Mouse (Mus musculus): ENCODE data around the gene Pkm. TPM values are rescaled to one million over a fixed set of nuclear protein-coding genes. Genes with fewer than 3 reads are reported as not detected.
A peak's percentile ranks its signal among the peaks of the same experiment; 100 is the strongest.

Gene Pkm
- 1,482 and 1,573 TPM in 2 replicates for polyA plus RNA-seq (2014; fragmentation: Nextera tagmentation; extraction: Ambion mirVana)

DNA sequence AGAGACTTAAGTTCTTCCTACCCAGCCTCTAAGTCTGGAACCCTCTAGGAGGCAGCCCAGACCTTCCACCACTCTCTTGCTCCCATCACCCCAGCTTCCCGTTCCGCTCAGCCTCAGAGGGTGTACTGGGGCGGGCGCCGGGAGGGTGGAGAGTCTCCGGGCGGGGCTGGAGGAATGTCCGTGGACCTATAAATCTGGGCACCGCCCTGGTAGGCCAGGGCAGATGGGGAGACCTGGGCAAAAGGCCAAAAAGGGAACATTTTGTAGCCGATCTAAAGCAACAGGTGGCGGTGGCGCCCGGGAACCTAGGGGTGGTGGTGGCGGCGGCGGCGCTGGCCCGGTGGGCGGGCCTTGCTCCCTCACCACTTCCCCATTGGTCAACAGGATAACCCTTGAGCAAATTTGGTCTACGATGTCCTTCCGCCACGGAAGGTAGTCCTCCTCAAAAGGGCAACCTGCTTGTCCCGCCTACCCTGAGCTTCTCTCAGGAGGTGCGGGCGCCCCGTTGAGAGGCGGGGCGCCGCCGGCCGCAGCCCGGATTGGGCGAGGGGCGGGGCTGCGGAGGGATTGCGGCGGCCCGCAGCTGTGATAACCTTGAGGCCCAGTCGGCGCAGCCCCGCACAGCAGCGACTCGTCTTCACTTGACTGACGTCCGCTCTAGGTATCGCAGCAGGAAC lies at the start of gene Pkm:
TSS of gene Pkm (plus strand) at position 411 of the 677 bp plus-strand sequence.
- H3K27me3 ChIP-seq (replicated peaks; ENCODE audit: control insufficient read depth, insufficient read depth, low read length): no peaks in the 10 kb centered on the region
- H3K4me3 ChIP-seq (ENCODE audit: low read depth, low read length): peak within 1 kb of the TSS; percentile 95
- peak within 1 kb of the TSS; percentile 94 for H3K9ac ChIP-seq (ENCODE audit: low read length)
- DNase-seq (ENCODE audit: low spot score) (peak; percentile 96), ATAC-seq (replicated peaks; ENCODE audit: low FRiP score, low TSS enrichment, low read depth) (peak; percentile 90)
- under 1% methylated on average over 46 of the region's 46 CpGs for WGBS
- peaks cover 27% of the 10 kb centered on the region for H3K4me1 ChIP-seq (replicated peaks; ENCODE audit: control insufficient read depth, insufficient read depth, low read length)
- no peaks in the 10 kb centered on the region for H3K9me3 ChIP-seq (ENCODE audit: control insufficient read depth, low read length)
- peaks cover 18% of the 10 kb centered on the region for H3K36me3 ChIP-seq (ENCODE audit: control insufficient read depth, insufficient read depth, low read length)
- peak within 1 kb of the TSS; percentile 97 for H3K27ac ChIP-seq (ENCODE audit: low read depth)
- H3K4me2 ChIP-seq (ENCODE audit: low read length): peak within 1 kb of the TSS; percentile 91

DNA sequence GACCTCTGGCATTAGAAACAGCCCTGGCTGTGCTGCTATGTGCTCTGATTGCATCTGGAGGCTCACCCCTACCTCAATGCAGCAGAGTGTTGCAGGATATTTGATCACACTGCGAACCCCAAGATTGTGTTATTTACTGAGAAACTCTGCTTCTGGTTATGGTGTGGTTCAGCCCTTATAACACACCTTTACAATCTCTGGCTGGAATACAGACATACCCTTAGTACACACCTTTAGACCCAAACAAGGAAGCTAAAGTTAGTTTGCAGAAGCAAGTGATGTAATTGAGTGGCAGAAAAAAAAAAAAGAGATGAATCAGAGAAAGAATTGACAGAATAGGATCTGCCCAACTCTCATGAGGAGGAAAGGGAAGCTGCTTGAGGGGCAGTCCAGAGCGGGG lies 45.2 kb upstream of the Pkm start:
- no peak overlapping the region for H3K27ac ChIP-seq (ENCODE audit: low read depth)
- no peaks in the 10 kb centered on the region for H3K36me3 ChIP-seq (ENCODE audit: control insufficient read depth, insufficient read depth, low read length)
- H3K4me1 ChIP-seq (replicated peaks; ENCODE audit: control insufficient read depth, insufficient read depth, low read length): no peaks in the 10 kb centered on the region
- 79% methylated on average over 2 of the region's 2 CpGs for WGBS
- DNase-seq (ENCODE audit: low spot score) (no peak), ATAC-seq (replicated peaks; ENCODE audit: low FRiP score, low TSS enrichment, low read depth) (no peak)
- H3K27me3 ChIP-seq (replicated peaks; ENCODE audit: control insufficient read depth, insufficient read depth, low read length): no peaks in the 10 kb centered on the region
- H3K4me2 ChIP-seq (ENCODE audit: low read length): no peak overlapping the region
- no peak overlapping the region for H3K9ac ChIP-seq (ENCODE audit: low read length)
- H3K4me3 ChIP-seq (ENCODE audit: low read depth, low read length): no peak overlapping the region
- H3K9me3 ChIP-seq (ENCODE audit: control insufficient read depth, low read length): no peaks in the 10 kb centered on the region

DNA sequence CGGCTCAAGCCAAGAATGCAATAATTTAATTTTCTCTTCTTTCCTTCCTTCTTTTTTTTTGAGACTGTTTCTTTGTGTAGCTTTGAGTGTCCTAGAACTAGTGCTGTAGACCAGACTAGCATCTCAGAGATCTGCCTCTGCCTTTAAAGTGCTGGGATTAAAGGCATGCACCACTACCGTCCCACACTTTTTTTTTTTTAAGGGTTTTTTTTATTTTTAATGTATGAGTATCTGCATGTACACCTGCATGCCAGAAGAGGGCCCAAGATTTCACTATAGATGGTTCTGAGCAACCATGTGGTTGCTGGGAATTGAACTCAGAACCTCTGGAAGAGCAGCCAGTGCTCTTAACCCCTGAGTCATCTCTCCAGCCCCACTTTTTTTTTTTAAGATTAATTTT lies 40.4 kb upstream of the Pkm start:
- ATAC-seq (replicated peaks; ENCODE audit: low FRiP score, low TSS enrichment, low read depth): no peak
- H3K4me2 ChIP-seq (ENCODE audit: low read length): no peak overlapping the region
- H3K27ac ChIP-seq (ENCODE audit: low read depth): no peak overlapping the region
- H3K9ac ChIP-seq (ENCODE audit: low read length): no peak overlapping the region
- H3K9me3 ChIP-seq (ENCODE audit: control insufficient read depth, low read length): no peaks in the 10 kb centered on the region
- no peak overlapping the region for H3K4me3 ChIP-seq (ENCODE audit: low read depth, low read length)
- no peaks in the 10 kb centered on the region for H3K27me3 ChIP-seq (replicated peaks; ENCODE audit: control insufficient read depth, insufficient read depth, low read length)
- H3K36me3 ChIP-seq (ENCODE audit: control insufficient read depth, insufficient read depth, low read length): no peaks in the 10 kb centered on the region
- no peak for DNase-seq (ENCODE audit: low spot score)
- peaks cover 8% of the 10 kb centered on the region; the same call in 1 of the 2 replicates for H3K4me1 ChIP-seq (replicated peaks; ENCODE audit: control insufficient read depth, insufficient read depth, low read length)
- 85% methylated on average over 2 of the region's 2 CpGs for WGBS

DNA sequence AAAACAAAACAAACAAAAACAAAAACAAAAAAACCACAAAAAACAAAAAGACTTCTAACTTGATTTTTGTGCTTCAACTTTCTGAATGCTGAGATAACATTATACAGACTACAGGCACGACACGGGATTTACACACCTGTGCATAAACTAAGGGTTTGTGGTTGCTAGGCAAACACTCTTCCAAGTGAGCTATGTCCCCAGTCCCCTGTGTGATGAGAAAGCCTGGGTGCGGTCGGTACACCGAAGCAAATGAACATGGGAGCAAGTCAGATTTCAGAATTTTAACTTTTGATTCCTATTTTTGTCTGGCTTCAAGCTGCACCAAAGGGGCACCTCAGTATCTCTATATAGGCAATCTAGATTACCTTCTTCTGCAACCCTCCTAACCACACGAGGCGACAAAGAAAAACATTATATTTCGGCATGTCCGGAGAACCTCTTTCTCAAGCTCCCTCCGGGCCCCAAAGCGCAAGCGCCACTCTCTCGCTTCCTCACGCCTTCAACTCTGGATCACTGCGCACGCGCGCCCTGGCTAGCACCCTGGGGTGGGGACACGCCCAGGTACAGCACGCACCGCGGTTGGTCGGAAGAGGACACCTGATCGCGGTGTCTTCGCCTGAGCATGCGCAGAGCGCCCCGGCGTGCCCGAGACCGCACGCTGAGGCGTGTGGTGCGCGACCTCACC lies 39.4 kb upstream of the Pkm start, which contains the start of gene Parp6:
TSS of gene Parp6 (plus strand) at position 663 of the 685 bp plus-strand sequence.
- H3K4me1 ChIP-seq (replicated peaks; ENCODE audit: control insufficient read depth, insufficient read depth, low read length): peaks cover 8% of the 10 kb centered on the region; the same call in 1 of the 2 replicates
- DNase-seq (ENCODE audit: low spot score) (peak; percentile 96), ATAC-seq (replicated peaks; ENCODE audit: low FRiP score, low TSS enrichment, low read depth) (peak; percentile 100)
- 0 out of 2 replicates have a peak, but pooled peaks cover under 1% of the 10 kb centered on the region for H3K36me3 ChIP-seq (ENCODE audit: control insufficient read depth, insufficient read depth, low read length)
- H3K27ac ChIP-seq (ENCODE audit: low read depth): peak within 1 kb of the TSS; percentile 69
- no peaks in the 10 kb centered on the region for H3K27me3 ChIP-seq (replicated peaks; ENCODE audit: control insufficient read depth, insufficient read depth, low read length)
- under 1% methylated on average over 36 of the region's 36 CpGs for WGBS
- H3K4me2 ChIP-seq (ENCODE audit: low read length): peak within 1 kb of the TSS; percentile 62
- H3K9me3 ChIP-seq (ENCODE audit: control insufficient read depth, low read length): no peaks in the 10 kb centered on the region
- H3K4me3 ChIP-seq (ENCODE audit: low read depth, low read length): peak within 1 kb of the TSS; percentile 68
- peak within 1 kb of the TSS; percentile 73 for H3K9ac ChIP-seq (ENCODE audit: low read length)

DNA sequence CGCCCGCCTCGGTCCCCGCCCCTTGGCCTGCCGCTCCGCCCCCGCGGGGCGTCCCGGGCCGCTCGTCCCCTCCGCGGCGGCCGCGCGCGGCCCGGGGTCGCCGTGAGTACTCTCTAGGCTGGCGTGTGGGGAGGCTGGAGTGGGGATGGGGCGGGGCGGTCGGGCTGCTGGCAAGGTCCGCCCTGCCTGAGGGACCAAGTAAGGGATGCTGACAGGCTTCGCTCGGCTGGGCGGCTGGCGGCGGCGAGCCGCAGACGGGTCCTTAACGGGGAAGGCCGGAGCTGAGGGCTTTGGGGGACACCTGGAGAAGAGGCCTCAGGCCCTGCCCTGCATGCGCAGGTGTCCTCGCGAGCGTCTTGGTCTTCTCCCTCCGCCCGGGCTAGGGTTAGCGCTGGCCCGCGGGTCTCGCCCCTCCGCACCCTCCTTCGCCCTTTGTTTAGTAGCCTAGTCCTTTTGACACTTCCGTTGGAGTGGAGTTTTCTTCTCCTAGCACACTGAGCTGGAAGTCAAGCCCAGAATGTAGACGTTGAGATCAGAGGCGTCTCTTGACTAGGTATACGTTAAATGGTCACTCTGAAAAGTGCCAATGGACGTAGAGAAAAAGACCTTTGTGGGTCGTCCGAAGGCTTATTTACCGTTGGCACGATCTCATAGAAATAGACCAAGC lies 38.7 kb upstream of the Pkm start:
- peak overlapping the region; percentile 68 for H3K4me3 ChIP-seq (ENCODE audit: low read depth, low read length)
- H3K9ac ChIP-seq (ENCODE audit: low read length): peak overlapping the region; percentile 73
- peak; percentile 54; the same call in 1 of the 2 replicates for ATAC-seq (replicated peaks; ENCODE audit: low FRiP score, low TSS enrichment, low read depth)
- no peaks in the 10 kb centered on the region for H3K27me3 ChIP-seq (replicated peaks; ENCODE audit: control insufficient read depth, insufficient read depth, low read length)
- H3K4me2 ChIP-seq (ENCODE audit: low read length): peak overlapping the region; percentile 62
- H3K36me3 ChIP-seq (ENCODE audit: control insufficient read depth, insufficient read depth, low read length): peaks cover 7% of the 10 kb centered on the region
- no peaks in the 10 kb centered on the region for H3K9me3 ChIP-seq (ENCODE audit: control insufficient read depth, low read length)
- no peak for DNase-seq (ENCODE audit: low spot score)
- peak overlapping the region; percentile 69 for H3K27ac ChIP-seq (ENCODE audit: low read depth)
- under 1% methylated on average over 58 of the region's 58 CpGs for WGBS
- H3K4me1 ChIP-seq (replicated peaks; ENCODE audit: control insufficient read depth, insufficient read depth, low read length): peaks cover 8% of the 10 kb centered on the region; the same call in 1 of the 2 replicates

DNA sequence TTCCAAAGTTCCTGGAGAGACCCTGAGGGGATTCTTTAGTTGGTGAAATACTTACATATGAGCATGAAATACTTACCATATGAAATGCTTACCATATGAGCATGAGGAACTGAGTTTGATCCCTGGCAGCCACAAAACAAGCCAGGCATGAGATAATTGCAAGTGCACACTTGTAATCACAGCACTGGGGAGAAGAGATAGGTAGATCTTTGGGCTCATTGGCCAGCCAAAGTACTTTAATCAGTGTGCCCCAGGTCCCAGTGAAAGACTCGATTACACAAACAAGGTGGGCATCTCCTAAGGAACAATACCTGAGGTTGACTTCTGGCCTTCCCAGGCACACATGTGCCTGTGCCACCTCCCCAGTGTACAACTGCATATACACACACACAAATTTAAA lies 17.8 kb upstream of the Pkm start:
- H3K27me3 ChIP-seq (replicated peaks; ENCODE audit: control insufficient read depth, insufficient read depth, low read length): no peaks in the 10 kb centered on the region
- no peak overlapping the region for H3K27ac ChIP-seq (ENCODE audit: low read depth)
- no peak for ATAC-seq (replicated peaks; ENCODE audit: low FRiP score, low TSS enrichment, low read depth)
- no peak for DNase-seq (ENCODE audit: low spot score)
- H3K9ac ChIP-seq (ENCODE audit: low read length): no peak overlapping the region
- no peaks in the 10 kb centered on the region for H3K9me3 ChIP-seq (ENCODE audit: control insufficient read depth, low read length)
- H3K4me3 ChIP-seq (ENCODE audit: low read depth, low read length): no peak overlapping the region
- no peak overlapping the region for H3K4me2 ChIP-seq (ENCODE audit: low read length)
- no peaks in the 10 kb centered on the region for H3K4me1 ChIP-seq (replicated peaks; ENCODE audit: control insufficient read depth, insufficient read depth, low read length)
- H3K36me3 ChIP-seq (ENCODE audit: control insufficient read depth, insufficient read depth, low read length): peaks cover 86% of the 10 kb centered on the region
- WGBS: 94% methylated on average over 1 of the region's 1 CpGs

DNA sequence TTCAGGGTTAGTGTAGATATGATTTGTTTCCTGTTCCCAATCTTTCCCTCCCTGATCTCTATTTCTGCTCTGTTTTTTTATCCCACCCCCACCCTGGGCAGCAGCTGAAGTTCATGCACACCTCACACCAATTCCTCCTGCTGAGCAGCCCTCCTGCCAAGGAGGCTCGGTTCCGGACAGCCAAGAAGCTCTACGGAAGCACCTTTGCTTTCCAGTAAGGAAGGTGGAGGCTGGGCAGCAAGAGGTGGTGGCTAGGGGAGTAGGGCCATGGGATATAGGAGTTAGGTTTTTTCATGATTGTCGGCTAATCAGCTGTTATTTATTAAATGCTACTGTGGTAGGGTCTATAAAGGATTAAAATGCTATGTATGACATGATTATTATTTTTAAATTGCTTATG lies 16.2 kb upstream of the Pkm start:
- DNase-seq (ENCODE audit: low spot score): no peak
- H3K4me3 ChIP-seq (ENCODE audit: low read depth, low read length): no peak overlapping the region
- no peaks in the 10 kb centered on the region for H3K27me3 ChIP-seq (replicated peaks; ENCODE audit: control insufficient read depth, insufficient read depth, low read length)
- ATAC-seq (replicated peaks; ENCODE audit: low FRiP score, low TSS enrichment, low read depth): no peak
- no peaks in the 10 kb centered on the region for H3K4me1 ChIP-seq (replicated peaks; ENCODE audit: control insufficient read depth, insufficient read depth, low read length)
- no peak overlapping the region for H3K4me2 ChIP-seq (ENCODE audit: low read length)
- peaks cover 77% of the 10 kb centered on the region for H3K36me3 ChIP-seq (ENCODE audit: control insufficient read depth, insufficient read depth, low read length)
- no peak overlapping the region for H3K9ac ChIP-seq (ENCODE audit: low read length)
- no peak overlapping the region for H3K27ac ChIP-seq (ENCODE audit: low read depth)
- 95% methylated on average over 4 of the region's 4 CpGs for WGBS
- H3K9me3 ChIP-seq (ENCODE audit: control insufficient read depth, low read length): no peaks in the 10 kb centered on the region

DNA sequence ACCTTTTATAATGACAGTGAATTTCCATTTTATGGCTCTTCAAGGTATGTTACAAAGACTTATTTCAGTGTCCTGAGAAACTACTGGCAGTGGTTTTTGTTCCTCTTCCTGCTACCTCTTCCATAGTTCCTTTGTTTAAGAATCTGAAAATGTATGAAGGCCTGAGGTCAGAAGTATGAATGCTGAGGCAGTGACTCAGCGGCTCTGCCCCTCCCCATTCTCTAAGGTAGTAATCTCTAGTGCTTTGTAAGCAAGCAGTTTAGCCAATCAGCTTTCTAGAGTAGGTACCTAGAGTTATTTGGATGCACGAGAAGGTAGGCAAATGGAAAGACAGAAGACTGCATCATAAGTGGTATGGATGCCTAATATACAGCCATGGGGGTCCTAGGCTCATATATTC lies 14.8 kb upstream of the Pkm start:
- H3K4me2 ChIP-seq (ENCODE audit: low read length): no peak overlapping the region
- H3K9ac ChIP-seq (ENCODE audit: low read length): no peak overlapping the region
- ATAC-seq (replicated peaks; ENCODE audit: low FRiP score, low TSS enrichment, low read depth) (no peak), DNase-seq (ENCODE audit: low spot score) (no peak)
- H3K27ac ChIP-seq (ENCODE audit: low read depth): no peak overlapping the region
- no peaks in the 10 kb centered on the region for H3K4me1 ChIP-seq (replicated peaks; ENCODE audit: control insufficient read depth, insufficient read depth, low read length)
- H3K27me3 ChIP-seq (replicated peaks; ENCODE audit: control insufficient read depth, insufficient read depth, low read length): no peaks in the 10 kb centered on the region
- no peak overlapping the region for H3K4me3 ChIP-seq (ENCODE audit: low read depth, low read length)
- H3K36me3 ChIP-seq (ENCODE audit: control insufficient read depth, insufficient read depth, low read length): peaks cover 70% of the 10 kb centered on the region
- no peaks in the 10 kb centered on the region for H3K9me3 ChIP-seq (ENCODE audit: control insufficient read depth, low read length)
- WGBS: 80% methylated on average over 2 of the region's 2 CpGs
